Mouse (Mus musculus) megakaryocyte, embryonic 14.5 days (primary cell): ENCODE measurements at regions not wholly inside any gene's neighbourhood (a gene's known extent, or its start where the extent isn't known, plus 50 kb on each side); places are given as distances from the start of the nearest gene placed in this dataset.

Experiments
- FLI1 ChIP-seq: IDR thresholded peaks from 2 replicates; pipeline ENCODE4 v1.6.1; 2012; ENCODE audit warnings: low read length, inconsistent platforms, mixed read lengths
- GATA1 ChIP-seq: IDR thresholded peaks from 3 replicates; pipeline ENCODE4 v1.6.1; 2012; ENCODE audit warnings: mixed read lengths, low read length, inconsistent platforms, borderline replicate concordance

DNA sequence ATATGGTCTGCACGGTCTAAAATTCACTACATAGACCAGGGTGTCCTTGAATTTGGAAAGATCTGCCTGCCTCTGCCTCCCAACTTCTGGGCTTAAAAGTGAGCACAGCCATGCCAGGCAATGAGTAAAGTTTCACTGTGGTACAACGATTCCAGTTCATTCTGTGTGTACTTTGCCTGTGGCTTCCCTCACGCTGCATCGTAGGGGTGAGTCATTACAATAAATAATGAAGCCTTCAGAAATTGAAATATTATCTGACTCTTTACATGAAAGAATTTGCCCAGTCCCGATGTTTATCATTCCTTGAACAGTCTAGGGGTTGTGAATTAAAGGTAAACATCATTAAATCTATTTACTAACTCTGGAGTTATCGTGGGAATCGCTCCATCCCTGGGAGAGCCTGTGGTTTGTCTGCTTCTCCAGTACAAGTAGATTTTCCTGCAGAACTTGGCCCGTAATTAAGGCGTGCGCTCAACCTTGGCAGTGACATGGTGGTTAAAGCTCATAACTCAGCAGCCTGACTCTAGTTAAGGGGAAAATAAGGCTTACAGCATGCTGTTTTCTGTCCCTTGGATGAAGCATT lies 174.7 kb upstream of the Rhobtb1 start:
- no peak for TF ChIP-seq GATA1
- TF ChIP-seq FLI1: no peak
